Mouse (Mus musculus) cerebellum, adult 11-12 months (tissue): ENCODE measurements at regions not wholly inside any gene's neighbourhood (a gene's known extent, or its start where the extent isn't known, plus 50 kb on each side); places are given as distances from the start of the nearest gene placed in this dataset.

ENCODE experiments used
- DNase-seq: peaks from one replicate; pipeline ENCODE4 v3.0.0; 2022

DNA sequence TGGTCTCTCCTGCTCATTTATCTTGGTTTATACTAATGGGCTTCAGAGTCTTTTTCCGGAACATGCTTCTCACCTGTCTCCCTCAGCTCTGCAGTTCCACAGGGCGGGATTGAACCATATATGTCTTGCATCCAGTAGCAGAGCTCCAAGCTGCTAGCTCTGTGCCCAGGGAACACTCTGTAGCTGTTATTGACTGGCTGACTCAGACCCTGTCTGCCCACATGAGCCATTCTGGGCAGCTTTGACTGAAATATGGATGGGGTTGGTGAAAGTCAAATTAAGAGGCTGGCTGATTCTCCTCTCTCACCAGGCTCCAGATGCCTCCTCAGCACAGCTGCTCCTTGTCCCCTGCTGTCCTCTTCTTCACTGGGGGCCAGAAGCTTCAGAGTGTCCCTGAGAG lies 81.4 kb upstream of the Irf2bp2 start:
- DNase-seq, result no peak

DNA sequence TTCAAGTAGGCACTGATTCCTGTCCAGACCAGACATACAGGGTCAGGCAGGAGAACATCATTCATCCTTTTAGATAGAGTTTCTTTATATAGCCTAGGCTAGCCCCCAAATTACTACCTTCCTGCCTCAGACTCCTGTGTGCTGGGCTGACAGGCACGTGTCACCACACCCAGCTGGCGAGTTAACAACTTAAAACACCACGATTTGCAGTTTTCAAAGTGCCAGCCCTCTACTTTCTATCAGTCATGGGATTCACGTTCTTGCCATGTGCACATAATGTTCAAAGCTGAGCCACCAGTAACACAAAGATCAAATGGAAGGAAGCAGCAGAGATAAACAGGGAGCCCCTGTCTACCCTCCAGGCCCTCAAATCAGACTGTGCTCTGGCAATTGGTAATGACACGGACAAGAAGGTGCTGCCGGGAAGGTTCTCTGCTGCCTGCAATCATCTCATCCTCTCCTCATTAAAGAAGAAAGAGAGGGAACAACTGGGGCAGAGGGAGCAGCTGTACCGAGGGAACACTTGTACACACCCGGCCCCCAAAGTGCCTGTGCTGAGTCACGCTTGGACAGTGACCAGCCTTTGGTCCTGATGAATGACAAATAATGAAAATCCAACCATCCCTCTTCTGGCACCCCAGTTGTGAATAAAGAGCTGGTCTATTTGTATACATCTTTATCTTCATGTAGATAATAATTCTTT lies 79.4 kb upstream of the Irf2bp2 start:
- no peak for DNase-seq

DNA sequence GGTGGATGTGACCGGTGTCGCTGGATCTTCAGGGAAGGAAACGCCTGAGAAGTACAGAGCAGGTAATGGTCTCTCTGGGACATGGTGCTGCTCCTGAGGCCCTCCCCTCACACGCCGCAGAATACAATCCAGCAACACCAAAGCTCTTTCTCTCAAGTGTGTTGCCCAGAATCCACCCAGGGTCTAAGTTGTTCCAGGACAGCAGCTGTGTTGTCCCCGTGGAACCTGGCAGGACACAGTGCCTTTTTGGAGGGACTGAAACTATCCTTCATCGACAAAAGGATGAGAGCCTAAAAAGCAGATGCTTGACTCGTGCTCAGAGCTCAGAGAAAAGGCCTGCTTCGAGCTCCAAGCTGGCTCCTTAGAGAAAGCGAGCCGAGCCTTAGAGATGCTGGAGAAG lies 77.8 kb upstream of the Irf2bp2 start:
- no peak for DNase-seq

DNA sequence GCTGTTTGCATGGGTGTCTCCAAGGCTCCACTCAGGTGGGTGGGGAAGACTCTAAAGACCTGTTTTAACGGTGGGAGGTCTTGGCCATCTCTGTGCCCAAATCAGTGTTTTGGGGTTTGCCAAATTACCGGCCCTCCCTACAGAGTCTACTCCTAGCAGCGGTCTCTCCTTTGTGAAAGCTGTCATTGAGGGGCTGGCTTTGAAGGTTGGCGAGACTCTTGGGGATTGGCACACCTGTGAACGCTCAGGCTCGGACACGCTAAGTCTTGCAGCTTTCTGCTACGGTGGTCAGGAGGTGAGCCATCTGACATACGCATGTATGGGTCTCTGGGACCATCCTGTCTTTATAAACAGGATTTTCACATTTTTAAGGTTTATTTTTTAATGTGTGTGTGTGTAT lies 76.1 kb upstream of the Irf2bp2 start:
- no peak for DNase-seq

DNA sequence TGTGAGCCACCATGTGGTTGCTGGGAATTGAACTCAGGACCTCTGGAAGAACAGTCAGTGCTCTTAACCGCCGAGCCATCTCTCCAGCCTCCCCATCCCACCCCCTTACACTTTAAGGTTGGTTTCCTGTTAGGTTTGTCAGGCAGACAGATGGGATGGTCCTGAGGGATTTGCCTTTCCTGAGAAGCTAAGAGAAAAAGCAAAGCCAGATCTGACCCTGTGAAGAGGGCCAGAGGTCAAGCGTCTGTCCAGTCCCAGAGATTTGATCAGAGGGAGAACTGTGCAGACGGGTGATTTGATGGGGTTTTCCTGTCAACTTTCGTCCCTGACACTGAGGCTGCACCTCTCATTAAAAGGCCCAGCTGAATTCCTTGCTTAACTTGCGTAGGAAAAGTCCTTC lies 75.4 kb upstream of the Irf2bp2 start:
- DNase-seq, result no peak

DNA sequence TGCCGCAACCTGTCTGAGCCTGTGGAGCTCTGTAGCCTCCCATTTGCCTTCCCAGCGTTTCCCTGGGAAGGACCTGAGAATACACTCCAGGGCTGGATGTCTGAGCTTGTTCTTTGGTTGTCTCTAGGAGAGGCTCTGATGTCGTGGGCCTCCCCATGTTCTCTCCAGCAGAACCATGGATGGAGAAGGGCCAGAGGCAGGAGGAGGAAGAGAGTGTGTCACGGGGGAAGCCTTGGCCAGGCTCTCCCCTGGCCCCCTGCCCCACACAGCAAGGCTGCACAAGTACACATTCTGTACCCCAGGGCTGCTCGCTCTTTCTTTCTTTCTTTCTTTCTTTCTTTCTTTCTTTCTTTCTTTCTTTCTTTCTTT lies 74.9 kb upstream of the Irf2bp2 start:
- peak; percentile 43 for DNase-seq

DNA sequence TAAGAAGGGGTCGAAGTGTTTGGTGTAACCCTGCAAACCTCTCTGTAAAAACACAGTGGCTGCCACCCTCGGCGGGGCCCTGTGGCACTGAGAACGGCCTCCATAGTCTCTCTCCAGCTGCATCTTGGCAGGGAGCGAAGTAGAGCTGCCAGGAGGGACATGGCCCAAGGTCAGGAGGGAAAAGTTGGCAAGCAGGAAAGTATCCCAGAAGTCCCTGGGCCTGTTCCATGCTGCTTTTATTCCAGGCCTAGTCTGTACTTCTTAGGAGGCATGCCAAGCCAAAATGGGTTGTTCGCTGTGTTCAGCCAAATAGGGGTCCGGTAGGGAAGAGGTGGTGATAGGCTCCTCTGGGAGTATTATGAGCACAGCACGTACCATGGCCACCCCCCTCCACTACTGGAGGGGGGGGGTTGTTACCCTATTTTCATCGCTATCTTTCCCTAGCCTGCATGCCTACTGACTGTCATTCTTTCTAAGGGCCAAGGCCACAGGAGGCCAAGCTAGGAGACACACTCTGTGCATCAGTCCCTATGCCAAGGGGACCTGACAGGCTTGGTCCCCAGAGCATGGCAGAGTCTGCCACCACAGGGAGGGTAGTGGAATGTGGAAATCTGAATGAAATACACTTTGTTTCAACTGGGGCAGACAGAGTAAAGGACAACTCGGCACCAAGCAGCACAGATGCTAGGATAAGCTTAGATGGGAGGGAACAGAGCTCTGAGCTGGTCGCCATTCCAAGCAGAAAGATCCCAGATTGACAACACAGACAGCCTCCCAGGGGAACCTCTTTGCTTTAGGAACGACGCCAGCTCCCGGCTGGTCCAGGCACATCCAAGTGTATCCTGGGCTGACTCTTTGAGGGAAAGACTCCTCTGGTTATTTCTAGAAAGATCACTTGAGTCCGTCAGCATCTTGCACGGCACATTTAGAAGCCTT lies 74.2 kb upstream of the Irf2bp2 start:
- peak; percentile 82 for DNase-seq

DNA sequence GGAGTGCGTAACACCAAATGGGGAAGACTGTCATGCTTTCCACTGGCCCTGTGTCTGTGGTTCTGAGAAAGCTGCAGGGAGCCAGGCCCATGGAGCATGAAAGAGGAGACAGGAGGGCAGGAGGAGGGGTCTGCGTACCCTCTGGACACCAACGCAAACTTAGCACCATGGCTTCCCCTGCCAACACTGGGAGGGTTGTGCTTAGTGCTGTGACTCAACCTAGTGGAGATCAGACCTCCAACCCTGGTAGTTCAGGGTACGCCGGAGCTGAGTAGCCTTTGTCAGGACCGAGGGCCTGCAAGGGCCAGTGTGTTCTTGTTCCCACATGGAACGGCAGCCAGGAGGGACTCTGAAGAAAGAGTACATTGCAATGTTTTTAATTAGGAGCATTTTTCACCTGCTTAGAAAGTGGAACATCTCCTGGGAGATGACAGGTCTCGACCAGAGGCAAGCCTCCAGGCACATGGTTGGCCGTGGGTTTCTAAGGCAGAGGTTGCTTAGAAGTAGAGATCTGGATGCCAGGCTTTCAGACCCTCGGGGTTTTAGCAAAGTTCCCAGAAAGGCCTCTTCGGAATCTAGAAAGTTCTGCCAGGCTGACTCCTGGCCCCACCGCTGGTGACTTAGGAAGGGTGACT lies 73.4 kb upstream of the Irf2bp2 start:
- no peak for DNase-seq

DNA sequence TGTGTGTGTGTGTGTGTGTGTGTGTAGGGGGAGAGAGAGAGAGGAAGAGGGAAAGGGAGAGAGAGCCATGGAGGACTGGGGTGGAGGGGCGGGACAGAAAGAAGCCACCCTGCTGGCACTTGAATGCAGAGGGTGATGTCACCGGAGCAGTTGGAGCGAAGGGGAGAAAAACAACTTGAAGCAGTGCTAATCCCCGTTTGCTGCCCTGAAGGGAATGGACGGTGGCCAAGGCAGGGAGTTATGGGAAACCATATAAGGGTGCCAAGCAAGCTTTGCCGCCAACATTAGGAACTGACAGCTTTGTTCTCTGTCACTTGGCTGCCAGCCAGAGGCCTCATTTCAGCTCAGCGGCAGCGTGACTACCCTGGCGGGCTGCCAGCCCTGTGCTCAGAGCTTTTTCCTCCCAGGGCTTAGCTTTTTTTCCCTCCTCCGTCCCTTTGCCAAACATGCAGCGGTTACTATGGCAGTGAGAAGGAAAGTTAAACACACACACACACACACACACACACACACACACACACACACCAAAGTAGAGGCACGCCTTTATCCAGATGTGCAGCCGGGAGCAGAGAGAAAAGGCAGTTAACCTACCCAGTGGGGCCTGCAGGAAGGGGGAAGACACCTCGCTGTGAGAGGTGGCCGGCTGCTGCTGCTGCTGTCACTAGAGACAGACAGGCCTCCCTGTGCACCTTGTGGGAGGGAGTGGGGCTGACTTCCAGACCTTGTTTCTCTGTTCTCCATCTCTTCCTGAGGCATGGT lies 72.7 kb upstream of the Irf2bp2 start:
- DNase-seq, result peak; percentile 100

DNA sequence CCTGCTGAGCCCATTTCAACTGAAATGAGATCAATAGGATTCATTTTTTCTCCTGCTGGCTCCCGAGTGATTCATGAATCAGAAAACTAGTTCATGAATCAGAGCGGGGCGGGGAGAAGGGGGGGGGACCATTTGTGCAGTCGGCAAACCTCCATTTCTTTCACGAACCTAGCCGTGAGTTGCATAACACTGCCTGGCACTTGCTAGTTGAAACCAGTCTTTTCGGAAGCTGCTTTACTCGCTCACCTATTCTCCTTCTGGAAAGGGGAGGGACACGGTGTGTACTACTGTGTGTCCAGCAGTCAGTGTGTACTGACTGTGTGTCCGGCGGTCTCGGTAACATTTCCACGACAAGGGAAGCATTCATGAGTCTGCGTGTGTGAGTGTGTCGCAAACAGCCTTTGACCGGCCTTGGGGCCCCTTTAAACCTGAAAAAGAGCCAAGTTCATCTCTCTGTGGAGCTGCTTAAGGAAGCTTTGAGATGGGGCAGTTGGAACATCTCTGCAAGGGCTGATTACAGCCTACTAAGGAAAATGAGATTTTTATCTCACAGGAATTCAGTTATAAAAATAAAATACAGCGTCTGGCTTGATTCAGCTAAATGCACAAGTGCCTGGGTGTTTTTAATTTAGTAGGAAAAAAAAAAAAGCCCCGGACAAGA lies 71.9 kb upstream of the Irf2bp2 start:
- DNase-seq, result peak; percentile 79

DNA sequence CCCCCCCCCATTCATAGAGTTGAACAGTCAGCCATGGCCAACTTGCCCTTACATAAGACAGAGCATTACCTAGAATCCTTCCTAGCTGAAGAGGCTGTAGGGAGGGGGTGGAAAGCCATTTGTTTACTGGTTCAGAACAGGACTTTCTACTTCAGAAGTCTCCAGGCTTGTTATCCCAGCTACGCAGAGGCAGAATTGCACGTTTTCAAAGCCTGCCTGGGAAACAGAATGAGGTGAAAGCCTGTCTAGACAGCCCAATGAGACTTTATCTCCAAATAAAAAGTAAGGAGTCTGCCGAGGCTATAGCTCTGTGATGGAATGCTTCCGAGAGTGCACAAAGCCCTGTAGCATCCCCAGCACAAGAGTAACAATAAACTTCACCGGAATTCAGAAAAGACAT lies 71.1 kb upstream of the Irf2bp2 start:
- DNase-seq, result peak; percentile 27

DNA sequence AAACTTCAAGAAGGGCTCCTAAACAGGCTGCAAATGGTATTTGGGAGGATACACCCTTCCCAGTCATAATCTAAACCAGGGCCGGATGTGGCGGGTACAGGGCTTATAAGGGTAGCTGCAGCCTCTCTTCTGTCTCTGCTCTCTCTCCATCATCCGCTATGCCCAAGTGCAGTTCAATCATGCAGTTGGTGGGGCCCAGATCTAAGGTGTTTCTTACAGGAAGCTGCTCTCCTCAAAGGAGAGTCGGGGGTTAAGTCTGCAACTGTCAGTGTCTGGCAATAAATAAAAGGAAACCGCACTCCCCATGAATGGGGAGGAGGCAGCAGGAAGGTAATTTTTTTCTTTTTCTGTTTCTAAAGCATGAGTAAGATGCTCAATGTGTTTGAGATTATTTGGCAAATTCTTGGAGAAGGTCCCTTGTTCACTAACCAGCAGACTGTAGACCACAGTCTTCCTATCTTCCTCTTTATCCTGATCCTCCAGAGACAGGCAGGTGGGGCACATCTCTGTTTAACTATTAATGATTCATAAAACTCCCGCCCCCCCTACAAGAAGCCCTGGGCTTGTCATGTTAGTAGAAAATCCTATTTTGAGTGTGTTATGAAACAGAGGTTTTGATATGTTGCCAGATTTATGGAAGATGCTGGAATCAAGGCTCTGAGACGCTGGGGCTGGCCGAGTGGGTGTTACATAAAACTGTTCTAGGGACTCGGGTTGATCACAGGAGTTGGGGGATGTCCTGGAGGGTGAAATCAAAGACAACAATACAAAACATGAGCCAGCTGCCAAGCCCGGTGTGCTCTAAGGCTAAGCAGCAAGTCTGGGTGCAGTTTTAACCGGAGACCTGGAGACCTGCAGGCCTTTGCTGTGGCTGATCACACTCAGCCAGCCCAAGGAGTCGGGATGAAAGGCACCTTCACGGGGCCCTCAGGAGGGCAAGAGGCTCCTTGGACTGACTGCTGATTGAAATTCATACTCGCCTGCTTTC lies 69.3 kb upstream of the Irf2bp2 start:
- DNase-seq, result no peak

DNA sequence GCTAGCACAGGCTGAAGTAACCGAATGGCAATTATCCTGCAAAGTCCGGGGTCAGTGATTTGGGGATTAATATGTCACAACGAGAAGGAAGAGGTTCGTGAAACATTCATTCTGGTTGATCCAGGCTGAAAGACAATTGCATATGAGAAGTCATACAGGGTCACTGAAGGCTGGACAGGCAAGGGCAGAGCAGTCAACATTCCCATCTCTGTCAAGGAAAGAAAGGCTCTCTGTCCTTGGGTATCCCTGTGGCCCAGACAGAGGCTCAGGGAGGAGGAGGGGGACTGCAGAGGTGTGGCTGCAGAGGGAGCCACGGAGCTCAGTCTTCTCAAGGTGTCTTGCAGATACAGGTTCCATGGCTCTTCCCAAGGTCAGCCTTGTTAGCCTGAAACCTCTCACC lies 68.4 kb upstream of the Irf2bp2 start:
- DNase-seq, result no peak

DNA sequence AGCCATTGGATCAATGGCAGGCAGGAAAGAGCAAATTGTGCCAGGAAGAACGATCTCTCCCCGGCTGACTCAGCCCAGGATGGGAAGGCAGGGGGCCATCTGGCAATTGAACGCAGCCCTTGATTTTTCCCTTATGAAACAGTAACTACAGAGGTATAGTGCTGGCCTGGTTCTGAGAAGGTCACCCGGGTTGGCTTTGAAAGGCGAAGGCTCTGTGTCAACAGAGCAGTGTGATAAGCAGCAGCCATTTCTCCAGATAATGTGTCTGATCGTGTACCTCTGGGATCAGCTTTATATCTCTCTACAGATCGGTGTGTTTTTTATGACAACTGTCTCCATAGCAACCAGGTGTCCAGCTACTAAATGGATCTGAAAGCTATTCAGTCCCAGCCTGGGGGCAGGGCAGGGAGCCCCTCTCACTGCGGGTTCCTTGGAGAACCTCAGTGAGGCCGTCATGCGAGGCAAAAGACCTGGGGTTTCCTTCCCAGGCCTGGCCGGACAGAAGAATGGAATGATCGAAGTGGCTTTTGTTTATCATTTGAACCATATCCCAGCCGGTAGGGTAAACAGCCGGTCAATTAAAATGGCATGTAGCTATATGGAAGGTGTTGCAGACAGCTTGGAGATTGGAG lies 67.8 kb upstream of the Irf2bp2 start:
- no peak for DNase-seq

DNA sequence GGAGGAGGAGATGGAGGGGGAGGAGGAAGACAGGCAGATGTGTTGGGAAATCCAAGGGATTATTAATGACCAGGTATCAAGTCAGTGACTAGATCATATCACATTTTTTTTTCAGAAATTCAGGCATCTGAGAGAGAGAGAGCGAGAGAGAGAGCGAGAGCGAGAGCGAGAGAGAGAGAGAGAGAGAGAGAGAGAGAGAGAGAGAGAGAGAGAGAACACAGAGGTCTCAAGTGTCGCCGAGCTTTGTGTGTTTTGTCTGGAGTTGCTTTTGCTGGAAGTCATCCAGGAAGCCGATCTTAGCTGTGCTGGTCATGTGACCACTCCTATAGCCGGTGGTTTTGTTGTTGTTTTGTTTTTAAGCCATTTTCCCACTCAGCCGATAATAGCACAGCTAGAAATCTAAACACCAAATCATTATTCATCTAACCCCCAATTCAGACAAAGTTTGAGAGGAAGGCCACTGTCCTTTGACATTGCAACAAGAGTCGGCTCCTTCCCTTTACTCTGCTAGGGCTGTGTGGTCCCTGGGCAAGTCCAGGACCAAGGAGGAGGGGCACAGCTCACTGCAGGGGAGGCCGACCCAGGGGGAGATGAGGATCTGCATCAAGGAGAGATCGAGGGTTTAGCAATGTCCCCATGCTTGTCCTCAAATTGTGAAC lies 67.0 kb upstream of the Irf2bp2 start:
- DNase-seq, result no peak

DNA sequence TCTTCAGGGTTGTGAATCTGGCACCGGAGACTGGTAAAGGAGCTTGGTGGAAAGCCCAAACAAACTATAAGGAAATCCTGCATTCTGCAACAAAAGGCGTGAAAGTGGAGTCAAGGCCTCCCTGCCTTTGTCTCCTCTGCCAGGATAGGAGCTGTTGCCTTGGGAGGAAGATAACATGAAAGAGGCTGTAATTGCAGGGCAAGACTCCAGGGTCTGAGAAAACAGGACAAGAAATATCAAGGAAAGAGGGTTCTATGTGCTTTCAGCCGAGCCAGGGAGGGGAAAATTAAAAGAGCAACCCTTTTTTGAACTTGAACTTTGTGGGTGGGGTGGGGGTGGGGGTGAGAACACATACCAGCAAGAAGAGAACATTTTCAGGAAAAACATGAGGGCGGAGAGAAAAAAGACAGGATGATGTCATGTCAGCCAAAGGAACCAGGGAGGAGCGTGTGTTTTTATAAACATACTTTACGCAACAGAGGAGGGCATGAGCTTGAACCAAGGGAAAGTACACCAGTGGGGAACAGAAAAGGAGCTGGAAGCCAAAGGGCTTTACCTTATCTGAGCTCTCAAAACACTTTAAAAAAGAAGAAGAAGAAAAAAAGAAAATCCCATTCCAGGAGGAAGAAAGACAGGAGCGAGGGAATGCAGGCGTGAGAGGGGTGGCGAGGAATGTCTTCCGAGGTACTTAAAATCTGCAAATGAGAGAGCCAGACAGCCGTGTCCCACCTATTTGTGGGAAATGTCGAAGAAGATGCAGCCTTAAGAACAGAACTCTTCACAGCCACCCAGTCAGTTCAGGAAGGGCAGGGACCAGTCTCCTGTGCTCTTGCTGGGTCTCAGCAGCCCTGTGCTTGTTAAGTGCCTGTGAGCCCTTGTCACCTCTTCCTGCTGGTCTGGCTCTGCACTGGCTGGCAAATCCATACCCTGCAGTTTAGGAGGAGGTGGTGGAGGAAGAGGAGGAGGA lies 66.2 kb upstream of the Irf2bp2 start:
- no peak for DNase-seq

DNA sequence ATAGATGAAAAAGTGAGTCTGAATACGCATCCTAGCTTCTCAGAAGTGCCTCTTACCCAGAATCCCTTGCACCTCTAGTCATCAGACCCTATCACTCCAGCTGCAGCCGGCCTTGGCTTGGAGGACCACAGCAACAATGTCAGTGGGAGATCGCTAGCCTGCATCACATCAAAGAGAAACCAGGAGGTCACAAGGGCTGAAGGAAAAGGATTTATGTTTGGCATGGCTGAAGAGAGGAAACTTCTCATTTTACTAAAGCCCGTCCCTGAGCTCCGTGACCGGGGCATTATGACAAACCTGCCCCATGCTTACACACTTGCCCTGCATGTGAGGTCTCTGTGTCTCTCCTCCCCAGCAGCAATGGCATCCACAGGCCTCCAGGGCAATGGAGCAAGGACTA lies 63.8 kb upstream of the Irf2bp2 start:
- DNase-seq, result no peak

DNA sequence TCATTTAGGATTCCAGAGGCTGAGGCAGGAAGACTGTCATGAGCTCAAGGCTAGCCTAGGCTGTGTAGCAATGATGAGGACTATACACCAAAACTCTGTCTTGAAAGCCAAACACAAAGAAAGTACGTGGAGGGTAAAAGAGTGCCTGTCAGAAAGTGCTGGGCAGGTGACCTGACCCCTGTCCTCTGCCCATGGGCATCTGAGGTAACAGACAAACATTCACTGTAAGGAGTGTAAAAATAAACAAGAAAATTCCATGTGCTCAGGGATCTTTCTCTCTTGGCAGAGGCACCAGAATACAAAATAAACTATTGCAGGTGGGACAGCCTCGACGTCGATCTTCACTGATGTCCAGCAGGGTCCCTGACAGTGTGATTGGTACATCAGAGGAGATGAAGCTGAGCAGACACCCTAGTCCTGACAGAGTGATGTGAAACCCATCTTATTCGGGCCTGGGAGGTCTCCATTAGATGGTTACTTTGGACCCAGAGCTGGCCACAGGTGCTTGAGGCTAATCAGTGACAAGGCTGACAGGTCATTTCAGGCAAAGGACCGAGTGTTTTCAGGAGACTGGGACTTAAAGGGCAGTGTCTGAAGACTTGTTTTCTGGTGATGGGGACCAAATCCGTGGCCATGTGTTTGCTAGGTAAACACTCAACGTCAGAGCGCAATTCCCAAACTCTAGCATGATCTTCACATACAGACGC lies 62.9 kb upstream of the Irf2bp2 start:
- no peak for DNase-seq
